8 mouse cellular contexts compared by ENCODE assay signal in genomic region chr7:25282731-25283211, GRCm38 (mm10). TPM values are rescaled to one million over a fixed set of nuclear protein-coding genes. Genes with fewer than 3 reads are reported as not detected.
DNase-seq lines count a peak whose midpoint lies in the region; ATAC-seq lines count a peak whose summit lies in the region.

No protein-coding gene starts in this region.

- peak overlapping the region; percentile 97 for H3K4me2 ChIP-seq in heart, embryonic 13.5 days

- H3K4me1 ChIP-seq in heart, embryonic 13.5 days = peaks cover 48% of the 10 kb centered on the region

- peaks cover 33% of the 10 kb centered on the region for H3K36me3 ChIP-seq in heart, embryonic 13.5 days

- H3K4me3 ChIP-seq in heart, embryonic 13.5 days = peak overlapping the region; percentile 69

- H3K27ac ChIP-seq in heart, embryonic 13.5 days (replicated peaks) = peak overlapping the region; percentile 100

- peak; percentile 46 for DNase-seq in urinary bladder, postnatal 14 days (ENCODE audit: low spot score)
- DNase-seq in urinary bladder, postnatal 25 days (ENCODE audit: low spot score) = no peak
- DNase-seq in cerebellum, adult 9-11 months = peak; percentile 83
- peak; percentile 40 to 79 for DNase-seq in kidney, postnatal 25 days
- DNase-seq in mesoderm, embryonic 11.5 days (ENCODE audit: low read depth, low spot score) = peak; percentile 45
- DNase-seq in thymus, postnatal 0 days (ENCODE audit: low spot score) = peak; percentile 54
- no peak for DNase-seq in c-Kit-positive CD71-positive TER-119-positive erythroid progenitor cells, embryonic 14.5 days (ENCODE audit: low spot score)

- peak overlapping the region; percentile 87 for H3K9ac ChIP-seq in heart, embryonic 13.5 days

- no peaks in the 10 kb centered on the region for H3K27me3 ChIP-seq in heart, embryonic 13.5 days (replicated peaks)

- H3K9me3 ChIP-seq in heart, embryonic 13.5 days = no peaks in the 10 kb centered on the region

- ATAC-seq in heart, embryonic 13.5 days (ENCODE audit: extremely low read depth, insufficient number of reproducible peaks, low FRiP score, low TSS enrichment) = peak; percentile 0; the same call in 1 of the 2 replicates

- WGBS in heart, embryonic 13.5 days = 1% methylated on average over 27 of the region's 36 CpGs

RNA-seq across cellular contexts. Expression of gene Pafah1b3, which starts 15.0 kb away (rescaled TPM):
- 145 and 154 TPM in 2 replicates for polyA plus RNA-seq in heart, embryonic 13.5 days (2015; fragmentation: Nextera tagmentation; extraction: Ambion mirVana)
- 142 TPM in 2 replicates for polyA plus RNA-seq in thymus, postnatal 0 days (2015; fragmentation: Nextera tagmentation; extraction: Ambion mirVana)

RNA-seq across cellular contexts. Expression of gene Cic, which starts 15.3 kb away (rescaled TPM):
- 22.9 and 23.4 TPM in 2 replicates for polyA plus RNA-seq in heart, embryonic 13.5 days (2015; fragmentation: Nextera tagmentation; extraction: Ambion mirVana)
- polyA plus RNA-seq in thymus, postnatal 0 days (2015; fragmentation: Nextera tagmentation; extraction: Ambion mirVana) = 28.4 and 37.2 TPM in 2 replicates

RNA-seq across cellular contexts. Expression of gene Prr19, which starts 18.4 kb away (rescaled TPM):
- polyA plus RNA-seq in heart, embryonic 13.5 days (2015; fragmentation: Nextera tagmentation; extraction: Ambion mirVana) = 0.23 and 0.39 TPM in 2 replicates
- polyA plus RNA-seq in thymus, postnatal 0 days (2015; fragmentation: Nextera tagmentation; extraction: Ambion mirVana) = 0.22 and 0.23 TPM in 2 replicates

RNA-seq across cellular contexts. Expression of gene Tmem145, which starts 23.1 kb away (rescaled TPM):
- 0.11 and 0.34 TPM in 2 replicates for polyA plus RNA-seq in heart, embryonic 13.5 days (2015; fragmentation: Nextera tagmentation; extraction: Ambion mirVana)
- polyA plus RNA-seq in thymus, postnatal 0 days (2015; fragmentation: Nextera tagmentation; extraction: Ambion mirVana) = not detected in 2 replicates

RNA-seq across cellular contexts. Expression of gene Erf, which starts 32.2 kb away (rescaled TPM):
- 11.2 and 14.3 TPM in 2 replicates for polyA plus RNA-seq in heart, embryonic 13.5 days (2015; fragmentation: Nextera tagmentation; extraction: Ambion mirVana)
- 4.5 and 6.4 TPM in 2 replicates for polyA plus RNA-seq in thymus, postnatal 0 days (2015; fragmentation: Nextera tagmentation; extraction: Ambion mirVana)

Comparison
In these comparisons a context has a peak if more than half of its experiments do, and no peak if none do; other contexts are left out.
1. DNase-seq: peak in urinary bladder, postnatal 14 days (single experiment), cerebellum, adult 9-11 months (single experiment), kidney, postnatal 25 days (2 of 2), mesoderm, embryonic 11.5 days (single experiment) and thymus, postnatal 0 days (single experiment); none in urinary bladder, postnatal 25 days (single experiment) and c-Kit-positive CD71-positive TER-119-positive erythroid progenitor cells, embryonic 14.5 days (single experiment).